In the genomic region with DNA sequence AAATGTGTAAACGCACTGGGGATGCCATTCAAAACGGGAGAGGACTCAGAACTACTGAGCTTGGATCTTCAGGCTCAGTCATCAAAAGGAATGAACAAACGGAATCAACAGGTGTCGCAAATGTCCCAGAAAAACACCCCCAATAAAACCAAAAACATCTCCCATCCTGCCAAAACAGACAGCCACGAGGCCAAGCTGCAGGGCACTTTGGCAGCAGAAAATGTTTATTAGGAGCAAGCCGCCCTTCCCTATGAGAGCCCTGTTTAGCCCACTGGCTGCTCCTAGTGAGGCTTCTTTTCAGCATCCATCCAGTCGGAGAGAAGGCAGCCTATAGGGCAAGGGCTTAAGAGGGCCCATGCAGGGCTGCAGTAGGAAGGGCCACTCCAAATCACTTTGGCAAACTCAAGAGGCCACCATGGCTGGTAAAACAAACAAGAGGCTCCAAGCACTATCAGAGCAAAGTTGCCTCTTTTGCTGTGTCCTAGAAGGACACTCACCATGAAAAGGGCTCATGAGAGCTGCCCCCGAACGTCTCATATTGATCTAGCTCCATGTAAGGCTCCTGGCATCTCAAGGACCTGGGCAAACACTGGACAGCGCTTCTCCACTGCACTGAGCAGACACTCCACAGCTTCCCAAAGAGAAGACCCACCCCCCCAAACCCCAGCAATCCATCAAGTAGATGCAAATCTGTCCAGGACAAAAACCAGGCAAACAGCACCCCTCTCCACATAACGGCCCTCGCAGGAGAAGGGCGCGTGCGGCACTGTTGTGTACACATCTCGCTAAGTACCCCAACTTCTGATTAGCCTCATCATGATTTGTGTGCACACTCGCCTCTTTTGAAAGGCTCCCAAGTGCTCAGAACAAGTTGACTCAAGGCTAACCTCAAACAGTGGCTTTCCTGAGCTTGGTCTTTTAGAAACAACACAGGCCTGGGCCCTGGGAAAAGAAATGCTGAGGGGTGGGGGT, we compare ENCODE assay signal across 14 mouse cellular contexts.
DNase-seq lines count a peak whose midpoint lies in the region; ATAC-seq and TF ChIP-seq lines count a peak whose summit lies in the region.
"Had no signal": no experiment of that assay in that cellular context is flagged by ENCODE, and none has a peak within 500 bp of the region (broad histone marks: within the 10 kb centered on the region; RNA-seq: fewer than 3 reads in every experiment).

No protein-coding gene starts in this region.

- no peak overlapping the region for H3K4me2 ChIP-seq in heart, embryonic 12.5 days
- H3K4me2 ChIP-seq in forebrain, embryonic 11.5 days (ENCODE audit: low read depth, low read length, severe bottlenecking): no peak overlapping the region
- H3K4me2 ChIP-seq in limb, embryonic 12.5 days: no peak overlapping the region
- H3K4me2 ChIP-seq in midbrain, embryonic 11.5 days: peak overlapping the region; percentile 9; the same call in 1 of the 2 replicates

- intact Hi-C loops in left cerebral cortex, adult 2 months (cut with DNase I): loop anchor here (5.0 kb wide), 1 partner anchor 139 kb away; a partner anchor contains a TSS

- DNase-seq in heart, adult 11 months: peak; percentile 91
- DNase-seq in forebrain, embryonic 11.5 days (ENCODE audit: low spot score): no peak
- peak; percentile 89 for DNase-seq in midbrain, embryonic 11.5 days (ENCODE audit: low spot score, missing footprints)
- no peak for DNase-seq in left cerebral cortex, adult 2 months (ENCODE audit: extremely low spot score in 1 of 2, low spot score in 2 of 2)
- DNase-seq in kidney, postnatal 36 days: no peak
- DNase-seq: adrenal gland, adult 2 months; cerebellum, adult 9-10 months; gastrocnemius, postnatal 10 days; heart, postnatal 10 days; kidney, postnatal 14 days had no signal

- H3K9me3 ChIP-seq in heart, embryonic 12.5 days (replicated peaks): no peaks in the 10 kb centered on the region
- H3K9me3 ChIP-seq in forebrain, embryonic 11.5 days (ENCODE audit: control insufficient read depth, low read length): no peaks in the 10 kb centered on the region
- H3K9me3 ChIP-seq in limb, embryonic 12.5 days: no peaks in the 10 kb centered on the region
- no peaks in the 10 kb centered on the region for H3K9me3 ChIP-seq in midbrain, embryonic 11.5 days (ENCODE audit: control insufficient read depth, low read length)

- no peak overlapping the region for H3K9ac ChIP-seq in heart, embryonic 12.5 days
- H3K9ac ChIP-seq in forebrain, embryonic 11.5 days (ENCODE audit: low read length): peak overlapping the region; percentile 23; the same call in 1 of the 2 replicates
- H3K9ac ChIP-seq in limb, embryonic 12.5 days (replicated peaks): no peak overlapping the region
- H3K9ac ChIP-seq in midbrain, embryonic 11.5 days (ENCODE audit: low read length): no peak overlapping the region

- peaks cover 27% of the 10 kb centered on the region for H3K4me1 ChIP-seq in heart, embryonic 12.5 days (replicated peaks)
- H3K4me1 ChIP-seq in forebrain, embryonic 11.5 days (replicated peaks; ENCODE audit: control insufficient read depth, insufficient read depth, low read length): peaks cover 59% of the 10 kb centered on the region
- peaks cover 89% of the 10 kb centered on the region for H3K4me1 ChIP-seq in limb, embryonic 12.5 days (replicated peaks)
- peaks cover 50% of the 10 kb centered on the region for H3K4me1 ChIP-seq in midbrain, embryonic 11.5 days (ENCODE audit: control insufficient read depth, insufficient read depth, low read length)
- H3K4me1 ChIP-seq: megakaryocyte, embryonic 14.5 days had no signal

- whole genome bisulfite sequencing in heart, embryonic 12.5 days: 53% methylated on average over 17 of the region's 17 CpGs
- 32% methylated on average over 17 of the region's 17 CpGs for WGBS in forebrain, embryonic 11.5 days
- WGBS in limb, embryonic 12.5 days: 46% methylated on average over 17 of the region's 17 CpGs
- WGBS in midbrain, embryonic 11.5 days: 38% methylated on average over 17 of the region's 17 CpGs

- no peak overlapping the region for H3K27ac ChIP-seq in heart, embryonic 12.5 days (ENCODE audit: poor library complexity, severe bottlenecking)
- H3K27ac ChIP-seq in forebrain, embryonic 11.5 days (ENCODE audit: low read depth, low read length): peak overlapping the region; percentile 68
- peak overlapping the region; percentile 35; the same call in 1 of the 2 replicates for H3K27ac ChIP-seq in limb, embryonic 12.5 days
- H3K27ac ChIP-seq in midbrain, embryonic 11.5 days (ENCODE audit: low read depth, low read length): peak overlapping the region; percentile 20; the same call in 1 of the 2 replicates
- H3K27ac ChIP-seq in left cerebral cortex, adult 2 months: no peak overlapping the region

- no peak for ATAC-seq in heart, embryonic 12.5 days (ENCODE audit: insufficient number of reproducible peaks, low FRiP score)
- no peak for ATAC-seq in forebrain, embryonic 11.5 days (replicated peaks; ENCODE audit: low FRiP score)
- no peak for ATAC-seq in limb, embryonic 12.5 days (ENCODE audit: insufficient number of reproducible peaks, insufficient read depth, low FRiP score, low TSS enrichment, low read depth)
- no peak for ATAC-seq in midbrain, embryonic 11.5 days (ENCODE audit: low FRiP score)
- no peak for ATAC-seq in granulocyte monocyte progenitor cell, adult 5-6 weeks (replicated peaks; ENCODE audit: poor library complexity, severe bottlenecking)

- 0 out of 2 replicates have a peak, but pooled peaks cover 2% of the 10 kb centered on the region for H3K27me3 ChIP-seq in heart, embryonic 12.5 days (replicated peaks)
- no peaks in the 10 kb centered on the region; the same call in 1 of the 2 replicates for H3K27me3 ChIP-seq in forebrain, embryonic 11.5 days (ENCODE audit: control insufficient read depth, insufficient read depth, low read length)
- no peaks in the 10 kb centered on the region for H3K27me3 ChIP-seq in limb, embryonic 12.5 days
- H3K27me3 ChIP-seq in midbrain, embryonic 11.5 days (ENCODE audit: control insufficient read depth, insufficient read depth, low read length): peaks cover 2% of the 10 kb centered on the region; the same call in 1 of the 2 replicates
- H3K27me3 ChIP-seq: megakaryocyte, embryonic 14.5 days had no signal

- TF ChIP-seq CTCF in left cerebral cortex, adult 2 months (IDR thresholded peaks at IDR 0.05): no peak

- H3K4me3 ChIP-seq in heart, embryonic 12.5 days: no peak overlapping the region
- H3K4me3 ChIP-seq in forebrain, embryonic 11.5 days (ENCODE audit: low read depth, low read length): no peak overlapping the region
- H3K4me3 ChIP-seq in limb, embryonic 12.5 days (replicated peaks): no peak overlapping the region
- H3K4me3 ChIP-seq in midbrain, embryonic 11.5 days (ENCODE audit: low read depth, low read length): no peak overlapping the region
- H3K4me3 ChIP-seq in left cerebral cortex, adult 2 months: no peak overlapping the region
- H3K4me3 ChIP-seq: megakaryocyte, embryonic 14.5 days had no signal

- H3K36me3 ChIP-seq in heart, embryonic 12.5 days: no peaks in the 10 kb centered on the region
- no peaks in the 10 kb centered on the region for H3K36me3 ChIP-seq in forebrain, embryonic 11.5 days (ENCODE audit: control insufficient read depth, insufficient read depth, low read length)
- 0 out of 2 replicates have a peak, but pooled peaks cover 3% of the 10 kb centered on the region for H3K36me3 ChIP-seq in limb, embryonic 12.5 days
- H3K36me3 ChIP-seq in midbrain, embryonic 11.5 days (ENCODE audit: control insufficient read depth, insufficient read depth, low read length): no peaks in the 10 kb centered on the region

Comparison
In these comparisons a context has a peak if more than half of its experiments do, and no peak if none do; other contexts are left out.
1. DNase-seq: peak in heart, adult 11 months (single experiment) and midbrain, embryonic 11.5 days (single experiment); none in forebrain, embryonic 11.5 days (single experiment), left cerebral cortex, adult 2 months (0 of 2) and kidney, postnatal 36 days (0 of 2).
2. H3K27ac ChIP-seq: peak in forebrain, embryonic 11.5 days (single experiment), limb, embryonic 12.5 days (single experiment) and midbrain, embryonic 11.5 days (single experiment); none in heart, embryonic 12.5 days (single experiment) and left cerebral cortex, adult 2 months (single experiment).